Mouse (Mus musculus): Measurements from ENCODE around the gene Ppan. TPM values are rescaled to one million over a fixed set of nuclear protein-coding genes. Genes with fewer than 3 reads are reported as not detected.

Gene Ppan
- polyA plus RNA-seq, 1 experiment from 2014 or later = 43.5 TPM

Small RNA genes within 50 kb of the gene (microRNA-seq; reads per million reads assigned to microRNA genes)
- gene Mir7081 = not detected

Other genes starting within 250 kb of the Ppan start
- gene Ubl5, start 245.3 kb upstream of the Ppan start, polyA plus RNA-seq (2016; fragmentation: Nextera tagmentation; extraction: Ambion mirVana) = 362 and 384 TPM in 2 replicates
- gene Fbxl12, start 243.4 kb upstream of the Ppan start, polyA plus RNA-seq (2016; fragmentation: Nextera tagmentation; extraction: Ambion mirVana) = 18.7 and 19.4 TPM in 2 replicates
- gene Pin1, start 236.1 kb upstream of the Ppan start, polyA plus RNA-seq (2016; fragmentation: Nextera tagmentation; extraction: Ambion mirVana) = 43.4 and 44.3 TPM in 2 replicates
- 0.87 and 1.1 TPM in 2 replicates for gene Olfm2, start 141.8 kb upstream of the Ppan start, polyA plus RNA-seq (2016; fragmentation: Nextera tagmentation; extraction: Ambion mirVana)
- 0.05 and 0.06 TPM in 2 replicates for gene Col5a3, start 73.1 kb upstream of the Ppan start, polyA plus RNA-seq (2016; fragmentation: Nextera tagmentation; extraction: Ambion mirVana)
- not detected in 2 replicates for gene Rdh8, start 69.7 kb upstream of the Ppan start, polyA plus RNA-seq (2016; fragmentation: Nextera tagmentation; extraction: Ambion mirVana)
- 6.5 and 7.1 TPM in 2 replicates for gene A230050P20Rik, start 19.5 kb upstream of the Ppan start, polyA plus RNA-seq (2016; fragmentation: Nextera tagmentation; extraction: Ambion mirVana)
- 1.5 and 2.5 TPM in 2 replicates for gene Angptl6, start 8.4 kb upstream of the Ppan start, polyA plus RNA-seq (2016; fragmentation: Nextera tagmentation; extraction: Ambion mirVana)
- gene Eif3g, start 10.4 kb downstream of the Ppan start, polyA plus RNA-seq (2016; fragmentation: Nextera tagmentation; extraction: Ambion mirVana) = 215 and 236 TPM in 2 replicates
- 86.6 and 86.8 TPM in 2 replicates for gene Dnmt1, start 71.7 kb downstream of the Ppan start, polyA plus RNA-seq (2016; fragmentation: Nextera tagmentation; extraction: Ambion mirVana)
- 22.5 and 25.9 TPM in 2 replicates for gene S1pr2, start 88.6 kb downstream of the Ppan start, polyA plus RNA-seq (2016; fragmentation: Nextera tagmentation; extraction: Ambion mirVana)
- gene Mrpl4, start 114.6 kb downstream of the Ppan start, polyA plus RNA-seq (2016; fragmentation: Nextera tagmentation; extraction: Ambion mirVana) = 123 and 126 TPM in 2 replicates
- 8.9 and 9.3 TPM in 2 replicates for gene Icam1, start 127.8 kb downstream of the Ppan start, polyA plus RNA-seq (2016; fragmentation: Nextera tagmentation; extraction: Ambion mirVana)
- gene Icam4, start 141.2 kb downstream of the Ppan start, polyA plus RNA-seq (2016; fragmentation: Nextera tagmentation; extraction: Ambion mirVana) = 5.6 and 8.1 TPM in 2 replicates
- not detected in 2 replicates for gene Icam5, start 143.9 kb downstream of the Ppan start, polyA plus RNA-seq (2016; fragmentation: Nextera tagmentation; extraction: Ambion mirVana)
- 1.0 and 1.1 TPM in 2 replicates for gene Zglp1, start 178.9 kb downstream of the Ppan start, polyA plus RNA-seq (2016; fragmentation: Nextera tagmentation; extraction: Ambion mirVana)
- gene Gm49373, start 184.9 kb downstream of the Ppan start, polyA plus RNA-seq (2016; fragmentation: Nextera tagmentation; extraction: Ambion mirVana) = 0.63 and 0.69 TPM in 2 replicates
- gene Fdx1l, start 185.4 kb downstream of the Ppan start, polyA plus RNA-seq (2016; fragmentation: Nextera tagmentation; extraction: Ambion mirVana) = 44.2 and 47.7 TPM in 2 replicates
- 1.8 and 2.0 TPM in 2 replicates for gene Gm38431, start 203.8 kb downstream of the Ppan start, polyA plus RNA-seq (2016; fragmentation: Nextera tagmentation; extraction: Ambion mirVana)
- gene Raver1, start 203.8 kb downstream of the Ppan start, polyA plus RNA-seq (2016; fragmentation: Nextera tagmentation; extraction: Ambion mirVana) = 62.9 and 67.7 TPM in 2 replicates
- 15.3 and 17.5 TPM in 2 replicates for gene Tyk2, start 243.1 kb downstream of the Ppan start, polyA plus RNA-seq (2016; fragmentation: Nextera tagmentation; extraction: Ambion mirVana)